Mouse (Mus musculus): Measurements from ENCODE around the gene 9030612E09Rik.

DNA sequence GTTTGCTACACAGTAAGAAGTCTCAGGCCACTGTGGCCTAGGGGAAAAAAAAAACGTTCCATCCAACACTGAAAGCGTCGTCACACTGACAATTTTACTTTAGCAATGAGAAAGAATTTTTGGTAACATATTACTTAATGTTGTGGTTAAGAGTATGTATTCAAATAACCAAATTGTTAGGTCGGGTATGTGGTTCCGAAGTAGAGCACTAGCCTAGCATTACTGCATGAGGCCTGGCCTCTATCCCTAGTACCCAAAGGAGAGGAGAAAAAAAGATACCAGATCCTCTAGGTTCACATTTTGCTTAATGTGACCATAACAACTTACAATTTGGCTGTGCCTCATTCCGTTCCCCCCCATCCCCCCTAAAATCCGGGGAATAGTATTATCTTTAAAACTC lies 46.0 kb downstream of the 9030612E09Rik start:
- TF ChIP-seq CTCF (IDR thresholded peaks at IDR 0.05; ENCODE audit: low read depth, low read length): no peak
- TF ChIP-seq POLR2A (IDR thresholded peaks at IDR 0.05; ENCODE audit: borderline replicate concordance, low read depth, low read length): no peak
